Mouse (Mus musculus): ENCODE data around the gene Snn.
A peak's percentile ranks its signal among the peaks of the same experiment; 100 is the strongest.
"Not testable (repeated sequence)": the region's sequence is repeated elsewhere in the genome, so short reads cannot be mapped to it uniquely, and the experiment has no call there.

Gene Snn

DNA sequence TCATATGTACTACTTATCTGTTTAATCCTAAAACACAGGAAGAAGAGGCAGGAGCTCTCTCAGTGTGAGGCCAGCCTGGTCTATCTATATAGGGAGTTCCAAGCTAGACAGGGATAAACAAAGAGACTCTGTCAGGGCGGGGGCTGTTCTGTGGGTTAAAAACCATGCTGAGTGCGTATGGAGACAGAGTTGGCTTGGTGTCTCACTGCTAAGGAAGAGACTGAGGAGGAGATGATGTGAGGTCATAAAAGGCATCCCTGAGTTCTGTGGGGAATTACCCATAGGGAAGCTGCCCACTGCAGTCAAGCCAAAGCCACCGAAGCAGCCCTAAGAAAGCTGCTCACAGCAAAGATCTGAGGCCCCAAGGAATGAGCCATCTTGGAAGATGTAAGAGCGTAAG is at the start of gene Snn:
TSS of gene Snn (plus strand) at position 301 of the 400 bp plus-strand sequence.
- DNase-seq (ENCODE audit: low read depth, low spot score) = no peak

DNA sequence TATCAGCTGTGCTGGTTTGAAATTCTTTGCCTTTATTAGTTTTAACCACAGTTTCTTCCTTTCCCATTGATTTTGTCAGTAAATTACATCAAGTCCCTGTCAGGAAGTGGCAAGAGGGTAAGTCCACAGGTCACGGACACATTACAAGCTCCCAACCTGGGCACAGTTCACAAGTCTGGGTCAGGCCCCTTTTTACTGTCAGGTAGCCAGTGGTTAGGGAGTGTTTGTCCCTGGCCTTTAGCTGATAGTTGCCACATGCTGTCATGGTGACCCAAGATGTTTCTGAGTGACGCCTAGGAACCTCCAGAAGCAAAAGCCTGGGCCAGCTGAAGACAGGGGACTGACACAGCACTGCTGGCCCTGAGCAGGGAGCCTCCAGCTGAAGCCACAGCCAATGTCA is 49.5 kb upstream of the Snn start:
- no peak for DNase-seq (ENCODE audit: low read depth, low spot score)

DNA sequence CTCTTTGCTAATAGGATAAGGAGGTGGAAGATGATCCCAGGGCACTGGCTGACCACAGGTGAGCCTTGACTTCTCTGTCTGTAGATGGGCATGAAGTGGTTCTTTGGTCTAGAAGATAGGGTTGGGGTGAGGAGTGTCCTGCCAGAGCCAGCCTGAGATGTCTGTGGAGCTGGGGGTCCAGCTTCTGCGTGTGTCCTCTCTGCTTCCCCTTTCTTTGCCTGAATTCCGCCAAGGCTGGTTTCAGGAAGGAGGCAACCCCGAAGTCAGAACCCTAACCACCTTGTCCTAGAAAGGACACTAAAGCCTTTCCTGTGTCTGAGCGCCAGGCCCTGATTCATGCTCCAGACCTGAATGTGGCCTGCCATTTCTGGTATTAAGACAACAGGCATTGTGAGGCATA is 48.8 kb upstream of the Snn start:
- no peak for DNase-seq (ENCODE audit: low read depth, low spot score)

DNA sequence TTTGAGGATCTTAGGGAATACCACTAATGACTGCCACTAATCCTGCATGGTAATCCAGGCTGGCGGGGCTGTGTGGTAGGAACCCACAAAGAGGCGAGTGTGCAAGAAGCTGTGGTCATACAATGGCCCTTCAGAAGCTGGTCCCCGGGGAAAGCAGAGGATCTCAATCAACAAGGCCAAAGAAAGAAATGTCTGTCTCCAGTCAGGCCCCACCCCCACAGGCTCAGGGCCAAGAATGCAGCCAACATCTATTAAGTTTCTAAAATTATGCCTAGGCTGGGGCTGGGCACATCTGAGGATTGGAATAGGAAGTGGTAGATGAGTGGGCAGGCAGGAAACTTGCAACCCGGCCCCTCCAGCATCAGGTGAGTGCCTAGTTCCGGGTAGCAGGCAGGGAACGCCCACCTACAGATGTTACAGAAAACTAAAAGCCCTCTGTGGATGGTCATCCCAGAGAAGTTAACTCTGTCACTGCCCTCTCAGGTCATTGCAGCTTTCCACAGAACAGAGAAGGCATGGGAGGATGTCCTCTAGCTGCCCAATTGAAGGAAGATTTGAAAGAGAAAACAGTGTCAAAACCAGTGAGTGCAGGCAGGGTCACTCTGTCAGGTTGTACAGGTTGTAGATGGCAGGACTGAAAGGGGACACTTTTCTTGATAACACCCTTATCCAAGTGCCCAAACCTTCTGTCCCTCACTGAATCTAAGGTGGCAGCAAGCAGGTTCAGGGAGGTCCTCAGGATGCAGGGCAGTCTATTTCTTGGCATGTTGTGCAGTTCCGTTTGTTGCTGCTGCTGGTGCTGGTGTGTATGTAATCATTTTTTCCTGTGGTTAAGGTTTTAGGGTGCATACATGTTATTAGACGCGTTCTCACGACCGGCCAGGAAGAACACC is 47.9 kb upstream of the Snn start:
- DNase-seq (ENCODE audit: low read depth, low spot score) = no peak

DNA sequence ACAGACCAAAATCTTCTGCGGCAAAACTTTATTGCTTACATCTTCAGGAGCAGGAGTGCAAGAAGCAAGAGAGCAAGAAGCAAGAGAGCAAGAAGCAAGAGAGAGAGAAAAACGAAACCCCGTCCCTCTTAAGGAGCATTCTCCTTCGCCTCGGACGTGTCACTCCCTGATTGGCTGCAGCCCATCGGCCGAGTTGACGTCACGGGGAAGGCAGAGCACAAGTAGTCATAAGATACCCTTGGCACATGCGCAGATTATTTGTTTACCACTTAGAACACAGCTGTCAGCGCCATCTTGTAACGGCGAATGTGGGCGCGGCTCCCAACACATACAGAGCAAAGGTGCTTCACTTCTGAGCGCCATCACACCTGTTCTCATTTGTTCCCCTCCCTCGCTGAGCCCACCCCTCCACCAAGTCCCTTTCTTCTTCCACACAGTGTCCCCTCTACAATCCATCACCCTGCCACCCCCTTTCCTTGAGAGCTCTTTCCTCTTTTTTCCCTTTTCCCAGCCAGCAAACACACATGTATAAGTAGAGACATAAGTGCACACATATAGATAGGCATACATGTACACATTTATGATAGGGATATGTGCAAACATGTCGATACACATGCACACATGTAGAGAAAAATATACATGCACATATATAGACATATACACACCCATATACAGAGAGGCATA is 47.1 kb upstream of the Snn start:
- not testable (repeated sequence) for DNase-seq (ENCODE audit: low read depth, low spot score)

DNA sequence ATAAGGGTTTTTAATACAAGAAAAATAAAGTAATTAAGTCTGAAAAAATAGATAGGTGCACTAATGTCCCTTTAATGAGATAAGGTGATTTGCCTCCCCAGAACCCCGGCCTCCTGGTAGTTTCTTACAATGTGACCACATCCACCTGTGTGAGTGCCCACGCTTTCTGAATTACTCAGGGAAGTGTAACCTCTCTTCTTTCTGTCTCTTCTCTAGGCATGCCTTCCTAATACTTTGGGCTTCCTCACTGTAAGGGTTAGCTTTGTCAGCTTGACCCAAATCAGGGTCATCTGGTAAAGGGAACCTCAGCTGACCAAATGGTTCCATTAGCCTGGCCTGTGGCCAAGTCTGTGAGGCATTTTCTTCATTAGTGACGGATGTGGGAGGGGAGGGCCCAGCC is 46.3 kb upstream of the Snn start:
- no peak for DNase-seq (ENCODE audit: low read depth, low spot score)

DNA sequence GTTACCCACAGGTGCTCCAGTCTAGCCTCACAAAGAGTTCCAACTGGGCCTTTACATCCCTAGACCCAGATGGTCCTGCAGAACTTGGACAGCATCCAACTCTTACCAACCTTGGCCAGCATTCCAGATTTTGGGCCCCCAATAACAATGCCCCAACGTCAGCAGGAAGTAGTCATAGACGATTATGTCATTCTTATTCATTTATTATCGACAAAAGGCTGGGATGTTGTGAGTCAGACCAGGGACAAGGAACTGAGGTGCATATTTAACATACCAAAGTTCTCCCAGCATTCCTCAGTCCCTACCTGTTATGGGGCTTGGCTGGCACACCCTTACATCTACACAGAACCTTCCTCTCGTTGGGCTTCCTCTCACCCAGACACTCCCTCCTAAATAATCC is 44.4 kb upstream of the Snn start:
- no peak for DNase-seq (ENCODE audit: low read depth, low spot score)

DNA sequence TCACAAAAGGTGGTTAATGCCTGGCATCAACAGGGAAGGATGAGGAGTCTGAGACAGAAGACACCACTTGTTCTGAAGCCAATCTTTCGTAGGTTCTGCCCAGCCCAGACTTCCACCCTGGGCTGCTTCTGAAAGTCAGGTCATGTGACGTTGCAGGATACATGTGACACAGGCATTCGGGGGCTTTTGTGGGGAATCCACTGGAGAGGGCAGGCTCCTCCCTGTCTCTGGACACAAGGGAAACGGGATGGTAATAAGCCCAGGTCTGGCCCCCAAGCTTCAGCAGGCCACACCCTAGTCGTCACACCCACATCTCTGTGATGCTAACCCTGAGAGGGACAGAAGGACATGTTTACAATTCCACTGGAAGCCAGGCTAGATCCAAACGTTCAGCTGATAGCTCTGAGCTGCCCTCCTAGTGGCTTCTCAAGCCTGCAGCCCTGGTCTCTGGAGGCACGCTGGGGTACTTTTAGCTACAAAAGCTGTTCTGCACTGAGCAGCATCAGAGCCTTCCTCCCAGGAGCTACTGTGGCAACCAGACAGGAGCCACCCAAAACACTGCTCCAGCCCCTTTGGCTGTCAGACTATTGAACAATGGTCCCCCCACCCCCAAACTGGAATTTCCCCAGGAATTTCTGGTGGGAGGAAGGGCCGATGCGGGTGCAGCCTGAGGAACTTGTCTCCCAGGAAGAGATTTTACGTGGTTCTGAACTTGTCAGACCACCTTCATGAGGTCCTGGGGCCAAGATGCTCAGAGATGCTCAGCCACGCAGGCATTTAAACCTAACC is 42.7 kb upstream of the Snn start:
- no peak for DNase-seq (ENCODE audit: low read depth, low spot score)

DNA sequence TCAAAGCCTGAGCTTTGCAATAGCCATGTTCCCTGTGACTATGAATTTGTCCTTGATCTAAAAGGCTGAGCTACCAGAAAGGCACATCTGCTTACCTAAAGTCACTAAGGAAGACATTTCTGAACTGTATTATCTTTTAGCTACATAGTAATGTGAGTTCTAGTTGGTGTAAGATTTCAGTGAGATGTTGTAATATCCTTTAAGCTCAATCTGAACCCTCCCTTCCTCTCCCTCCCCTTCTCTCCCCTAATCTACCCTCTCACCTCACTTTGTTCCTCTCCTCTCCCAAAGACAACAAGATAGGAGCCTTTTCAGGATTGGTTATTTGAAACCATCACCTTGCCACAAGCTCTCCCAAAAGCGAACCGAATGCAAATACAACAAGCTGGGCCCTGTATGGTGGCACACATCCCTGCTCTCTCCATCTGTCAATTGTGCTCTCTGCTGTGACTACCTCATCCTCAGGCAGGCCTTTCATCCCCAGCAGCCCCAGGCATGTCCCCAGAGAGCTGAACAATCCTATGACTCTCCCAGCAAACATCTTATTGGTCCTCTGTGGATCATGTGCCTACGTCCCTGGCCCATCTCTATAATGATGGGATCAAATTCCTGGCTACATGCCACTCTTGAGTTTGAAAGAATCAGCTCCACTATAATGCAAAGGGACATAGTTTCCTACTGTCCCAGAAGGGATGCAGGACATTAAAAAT is 39.2 kb upstream of the Snn start:
- DNase-seq (ENCODE audit: low read depth, low spot score) = no peak

DNA sequence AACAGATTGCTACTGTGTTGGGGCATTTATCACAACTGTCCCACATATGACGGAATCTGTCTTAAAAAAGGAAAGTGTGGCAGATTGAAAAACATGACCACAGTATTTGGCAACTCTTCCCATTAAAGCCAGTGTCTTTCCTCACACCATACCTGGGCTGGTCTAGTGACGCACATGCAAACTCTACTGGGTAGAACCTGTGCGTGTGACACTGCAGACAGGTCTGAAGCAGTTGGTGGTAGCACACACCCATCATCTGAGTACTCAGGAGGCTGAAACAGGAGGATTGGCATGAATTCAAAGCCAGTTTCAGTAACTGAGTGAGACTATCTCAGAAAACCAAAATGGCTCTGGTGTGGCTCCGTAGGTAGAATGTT is 38.6 kb upstream of the Snn start:
- DNase-seq (ENCODE audit: low read depth, low spot score) = no peak

DNA sequence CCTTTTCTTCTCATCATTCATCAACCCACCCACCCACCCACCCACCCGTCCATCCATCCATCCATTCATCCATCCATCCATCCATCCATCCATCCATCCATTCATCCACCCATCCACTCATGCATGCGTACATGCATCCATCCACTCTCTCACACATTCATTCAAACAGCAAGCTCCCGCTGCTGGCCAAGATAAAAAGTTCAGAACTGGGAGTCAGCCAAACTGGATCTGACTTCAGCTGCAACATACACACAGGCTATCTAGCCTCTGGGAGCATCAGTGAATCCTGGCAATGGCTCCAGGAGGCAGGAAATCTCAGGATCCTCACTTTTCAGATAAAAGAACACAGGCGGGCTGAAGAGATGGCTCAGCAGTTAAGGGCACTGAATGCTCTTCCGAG is 37.1 kb upstream of the Snn start:
- DNase-seq (ENCODE audit: low read depth, low spot score) = no peak

DNA sequence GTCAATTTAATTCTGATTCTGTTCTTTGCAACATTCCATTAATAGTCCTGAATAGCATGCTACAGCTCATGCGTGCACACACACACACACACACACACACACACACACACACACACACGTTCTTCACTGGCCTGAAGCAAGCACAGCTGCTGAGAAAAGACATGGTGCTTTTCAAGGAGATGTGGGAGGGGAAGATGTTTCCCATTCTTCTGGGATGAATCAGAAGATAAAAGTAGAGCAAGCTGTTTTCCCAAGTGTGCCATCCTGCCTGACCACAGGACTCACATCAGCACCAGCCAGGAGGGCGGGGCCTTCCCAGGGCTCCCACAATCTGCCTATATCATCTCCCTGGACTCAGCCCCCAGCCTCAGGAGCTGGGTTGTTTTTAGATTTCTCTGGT is 35.9 kb upstream of the Snn start:
- no peak for DNase-seq (ENCODE audit: low read depth, low spot score)

DNA sequence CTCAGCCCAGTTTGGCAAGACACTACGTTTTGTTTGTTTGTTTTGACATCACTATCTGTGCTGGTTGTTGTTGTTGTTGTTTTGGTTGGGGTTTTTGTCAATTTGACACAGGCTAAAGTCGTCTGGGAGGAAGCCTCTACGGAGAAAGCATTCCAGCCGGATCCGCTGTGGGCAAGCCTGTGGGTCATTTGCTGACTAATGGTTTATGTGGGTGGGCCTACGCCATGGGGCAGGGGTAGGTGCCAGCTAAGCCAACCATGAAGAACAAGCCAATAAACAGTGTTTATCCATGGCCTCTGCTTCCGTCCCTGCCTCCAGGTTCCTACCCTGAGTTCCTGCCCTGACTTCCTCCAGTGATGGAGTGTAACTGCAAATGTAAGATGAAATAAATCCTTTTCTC is 32.5 kb upstream of the Snn start:
- DNase-seq (ENCODE audit: low read depth, low spot score) = no peak

DNA sequence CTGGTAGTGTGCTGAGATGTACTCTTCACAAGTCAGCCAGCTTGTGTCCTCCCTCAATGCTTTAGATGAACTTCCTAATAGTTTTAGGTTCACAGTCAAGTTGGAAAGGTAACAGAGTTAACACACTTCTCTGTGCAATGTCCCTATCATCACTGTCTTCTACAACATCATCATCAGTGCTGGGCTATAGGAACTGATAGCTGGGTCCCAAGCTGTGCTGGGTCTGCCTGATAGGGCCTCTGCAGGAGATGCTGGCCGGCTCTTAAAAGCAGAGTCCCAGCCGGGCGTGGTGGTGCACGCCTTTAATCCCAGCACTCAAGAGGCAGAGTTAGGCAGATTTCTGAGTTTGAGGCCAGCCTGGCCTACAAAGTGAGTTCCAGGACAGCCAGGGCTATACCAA is 29.9 kb upstream of the Snn start:
- DNase-seq (ENCODE audit: low read depth, low spot score) = no peak

DNA sequence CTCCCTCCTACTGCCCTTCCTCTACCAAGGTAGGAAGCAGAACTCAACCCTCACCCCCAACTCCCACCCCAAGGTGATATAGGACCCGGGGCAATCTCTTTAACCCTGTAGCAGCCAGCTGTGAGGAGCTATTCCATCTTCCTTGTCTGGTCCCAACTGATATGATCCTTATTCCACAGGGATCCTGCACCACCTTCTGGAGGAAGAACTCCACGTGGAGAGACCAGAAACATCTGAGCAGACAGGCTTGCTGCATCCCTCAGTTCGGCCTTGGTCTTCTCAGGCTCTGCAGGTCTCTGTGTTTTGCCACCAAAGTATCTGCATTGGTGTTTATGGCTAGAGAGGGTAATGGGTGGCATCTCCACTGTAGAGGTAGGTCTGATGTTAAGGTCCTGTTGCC is 29.4 kb upstream of the Snn start:
- no peak for DNase-seq (ENCODE audit: low read depth, low spot score)

DNA sequence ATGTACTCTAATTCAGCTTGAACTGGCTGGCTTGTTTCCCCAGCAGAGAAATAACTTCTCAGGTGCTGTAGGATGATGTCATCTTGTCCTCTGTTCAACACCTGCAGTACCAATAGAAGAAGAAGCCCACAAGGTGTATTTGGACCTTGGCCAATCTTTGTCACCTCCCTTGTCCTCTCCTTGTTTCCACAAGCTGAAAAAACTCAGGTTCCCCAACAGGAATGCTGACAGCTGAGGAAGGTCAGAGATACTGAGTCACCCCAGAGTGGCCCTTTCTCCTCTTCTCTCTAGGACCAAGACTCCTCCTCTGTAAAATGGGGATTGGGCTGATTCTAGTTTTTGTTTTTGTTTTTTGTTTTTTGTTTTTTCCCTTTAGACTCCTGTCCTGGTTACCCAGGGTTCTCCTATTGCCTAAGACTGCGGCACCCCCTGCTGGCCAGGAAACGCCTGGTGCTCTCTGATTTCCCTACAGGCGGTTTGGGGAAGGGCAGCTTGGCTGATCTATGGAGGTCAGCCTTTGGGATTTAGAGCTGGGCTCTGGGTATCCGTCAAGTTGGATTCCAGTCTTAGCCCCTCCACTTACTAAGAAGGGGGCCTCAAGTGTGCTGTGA is 26.4 kb upstream of the Snn start:
- DNase-seq (ENCODE audit: low read depth, low spot score) = peak; percentile 61

DNA sequence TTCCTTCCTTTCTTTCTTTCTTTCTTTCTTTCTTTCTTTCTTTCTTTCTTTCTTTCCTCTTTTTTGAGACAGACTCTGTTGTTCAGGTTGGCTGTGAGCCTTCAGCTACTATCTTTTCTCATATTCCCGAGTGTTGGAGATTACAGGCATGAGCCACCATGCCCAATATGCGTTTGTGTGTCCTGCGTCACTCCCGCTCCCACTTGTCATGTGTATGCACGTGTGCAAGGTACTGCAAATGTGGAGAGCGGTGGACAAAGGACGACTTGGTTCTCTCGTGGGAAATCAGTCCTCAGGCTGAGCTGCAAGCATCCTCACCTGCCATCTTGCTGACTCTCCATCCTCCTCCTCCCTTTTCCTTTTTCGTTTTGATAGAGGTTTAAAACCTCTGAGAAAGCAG is 25.5 kb upstream of the Snn start:
- DNase-seq (ENCODE audit: low read depth, low spot score) = no peak

DNA sequence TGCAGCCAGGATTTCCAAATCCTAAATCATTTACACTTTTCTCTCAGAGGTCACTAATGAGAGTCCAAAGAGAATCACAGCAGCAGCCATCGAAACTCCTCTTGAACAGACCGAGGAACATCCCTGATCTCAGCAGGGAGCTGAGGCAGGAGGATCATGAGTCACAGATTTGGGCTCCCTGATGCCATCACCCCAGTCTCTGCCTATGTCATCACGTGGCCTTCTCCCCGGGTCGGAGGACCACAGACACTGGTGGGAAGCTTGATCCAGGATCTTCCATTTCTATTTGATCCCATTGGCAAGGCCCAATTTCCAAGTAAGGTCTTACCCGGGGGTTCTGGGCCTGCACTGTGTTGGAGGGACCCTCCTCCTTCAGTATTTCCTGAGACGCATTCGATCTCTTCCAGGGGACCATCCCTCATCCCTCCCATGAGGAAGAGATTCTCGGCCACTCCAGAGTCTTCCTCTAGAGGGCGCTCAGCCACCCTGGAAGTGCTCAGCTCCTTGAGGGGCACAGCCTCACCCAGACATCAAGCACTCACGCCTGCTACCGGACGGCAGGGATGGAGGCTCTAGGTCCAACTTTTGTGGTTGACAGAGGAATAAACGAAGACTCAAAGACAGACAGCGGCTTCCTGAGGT is 24.8 kb upstream of the Snn start:
- DNase-seq (ENCODE audit: low read depth, low spot score) = peak; percentile 69

DNA sequence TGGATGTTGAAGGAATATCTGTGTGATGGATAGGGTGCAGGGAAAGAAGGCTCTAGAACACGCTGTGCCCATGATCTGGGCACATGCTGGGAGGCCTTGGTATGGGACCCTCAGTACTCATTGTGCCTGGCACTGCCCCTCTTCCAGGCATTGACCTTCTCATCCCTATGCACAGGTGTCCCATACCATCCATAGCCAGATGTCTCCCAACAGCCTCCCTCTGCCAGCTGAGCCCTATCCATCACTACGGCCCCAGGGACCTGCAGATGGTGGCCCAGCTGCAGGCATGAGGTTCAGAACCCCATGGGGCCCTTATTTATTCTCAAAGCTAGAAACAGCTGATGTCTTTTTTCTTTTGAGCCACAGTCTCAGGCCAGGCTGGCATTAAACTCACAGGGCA is 20.1 kb upstream of the Snn start:
- no peak for DNase-seq (ENCODE audit: low read depth, low spot score)

DNA sequence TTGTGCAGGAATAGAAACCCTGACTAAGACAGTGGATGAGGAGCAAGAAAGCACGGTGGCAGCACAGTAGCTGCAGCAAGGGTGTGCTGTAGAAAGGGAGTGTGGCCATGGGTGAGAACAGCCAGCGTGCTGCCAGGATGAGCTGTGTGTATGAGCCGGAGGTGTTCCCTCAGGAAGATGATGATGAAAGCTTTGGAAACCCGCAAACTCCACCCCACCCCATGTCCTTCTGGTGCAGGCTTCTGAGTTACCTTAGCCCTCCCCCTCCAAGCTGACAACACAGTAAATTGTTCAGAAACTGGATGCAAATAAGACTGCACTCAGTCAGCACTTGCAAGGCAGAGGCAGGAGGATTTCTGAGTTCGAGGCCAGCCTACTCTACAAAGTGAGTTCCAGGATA is 17.5 kb upstream of the Snn start:
- no peak for DNase-seq (ENCODE audit: low read depth, low spot score)

DNA sequence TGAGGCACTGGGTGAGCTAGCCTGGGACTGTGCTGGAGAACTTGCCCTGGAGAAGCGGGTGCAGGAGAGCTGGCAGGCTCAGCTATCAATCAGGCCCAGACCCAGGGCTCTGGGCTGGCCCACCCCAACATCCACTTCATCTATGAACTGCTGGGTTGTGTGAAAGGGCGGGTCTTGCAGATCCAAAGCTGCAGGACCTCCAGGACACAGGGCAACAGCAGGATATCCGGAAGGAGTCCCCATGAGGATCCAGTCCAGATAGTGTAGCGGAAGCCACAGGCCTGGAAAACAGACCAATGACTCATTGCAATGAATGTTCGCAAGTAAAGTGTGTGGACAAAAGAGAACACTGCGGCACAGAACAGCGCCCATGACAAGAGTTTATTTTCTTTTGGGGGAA is 14.3 kb upstream of the Snn start:
- DNase-seq (ENCODE audit: low read depth, low spot score) = no peak
